Mouse (Mus musculus): ENCODE results near the gene Uox. TPM values are rescaled to one million over a fixed set of nuclear protein-coding genes. Genes with fewer than 3 reads are reported as not detected.

Uox gene
- 1.2 TPM for polyA plus RNA-seq (2015; fragmentation: Illumina TruSeq; extraction: RNeasy Lipid Tissue Mini Kit (QIAGEN cat#74804); ENCODE audit: low read depth, low replicate concordance)

GRCm38 (mm10) chr3:146570148-146570782 is at the start of gene Uox:
Gene Uox, plus strand, starts transcription at chr3:146570426.

DNA sequence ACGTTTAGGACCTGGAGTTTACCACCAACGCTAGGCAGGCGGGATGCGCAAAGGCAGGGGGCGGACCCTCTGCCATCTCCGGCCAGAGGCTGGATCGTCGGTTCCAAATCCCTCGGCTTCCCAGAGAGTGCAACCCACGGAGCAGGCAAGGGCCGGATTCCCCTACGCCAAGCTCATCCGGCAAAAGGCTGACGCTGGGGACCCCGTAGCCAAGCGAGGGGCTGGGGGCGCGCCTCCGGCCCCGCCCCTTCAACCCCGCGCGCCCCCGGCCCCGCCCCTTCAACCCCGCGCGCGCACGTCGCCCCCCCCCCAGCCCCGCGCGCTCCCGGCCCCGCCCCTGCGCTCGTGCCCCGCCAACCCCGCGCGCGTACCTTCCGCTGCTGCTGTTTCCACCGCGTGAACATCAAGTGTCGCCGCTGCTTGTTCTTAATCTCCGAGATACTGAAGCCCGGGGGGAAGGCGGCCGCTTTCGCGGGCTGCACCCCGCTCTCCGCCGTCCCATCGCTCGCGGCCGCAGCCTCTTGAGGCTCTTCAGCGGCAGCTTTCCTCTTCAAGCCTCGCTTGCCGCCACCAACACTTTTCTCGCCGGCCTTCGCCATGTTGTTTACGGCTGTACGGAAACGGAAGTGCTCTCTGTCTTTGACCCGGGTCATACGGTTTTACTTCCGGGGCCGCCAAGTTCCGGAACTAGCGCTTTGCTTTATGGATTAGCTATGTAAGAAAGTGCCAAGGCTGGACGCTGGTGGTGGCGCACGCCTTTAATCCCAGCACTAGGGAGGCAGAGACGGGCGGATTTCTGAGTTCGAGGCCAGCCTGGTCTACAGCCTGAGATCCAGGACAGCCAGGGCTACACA is 49.2 kb upstream of the Uox start, which contains the start of gene Rpf1:
Rpf1 (minus strand) TSS at position 632 of the 854 bp plus-strand sequence.

GRCm38 (mm10) chr3:146615496-146615895 is 45.3 kb downstream of the Uox start, which contains the start of gene Dnase2b:
Gene Dnase2b, minus strand, starts transcription at chr3:146615596.

GRCm38 (mm10) chr3:146651217-146651616 is 81.0 kb downstream of the Uox start, which contains the start of gene 4930503B20Rik:
Gene 4930503B20Rik, minus strand, starts transcription at chr3:146651317.

Other genes with a start within 250 kb of the Uox start
- 54.5 TPM for gene Ssx2ip, start 165.8 kb upstream of the Uox start, polyA plus RNA-seq (2015; fragmentation: Illumina TruSeq; extraction: RNeasy Lipid Tissue Mini Kit (QIAGEN cat#74804); ENCODE audit: low read depth, low replicate concordance)
- gene Ctbs, start 120.6 kb upstream of the Uox start, polyA plus RNA-seq (2015; fragmentation: Illumina TruSeq; extraction: RNeasy Lipid Tissue Mini Kit (QIAGEN cat#74804); ENCODE audit: low read depth, low replicate concordance): 9.6 TPM
- gene Spata1, start 70.7 kb upstream of the Uox start, polyA plus RNA-seq (2015; fragmentation: Illumina TruSeq; extraction: RNeasy Lipid Tissue Mini Kit (QIAGEN cat#74804); ENCODE audit: low read depth, low replicate concordance): 3.6 TPM
- 115 TPM for gene Gng5, start 70.6 kb upstream of the Uox start, polyA plus RNA-seq (2015; fragmentation: Illumina TruSeq; extraction: RNeasy Lipid Tissue Mini Kit (QIAGEN cat#74804); ENCODE audit: low read depth, low replicate concordance)
- gene Rpf1, start 49.0 kb upstream of the Uox start, polyA plus RNA-seq (2015; fragmentation: Illumina TruSeq; extraction: RNeasy Lipid Tissue Mini Kit (QIAGEN cat#74804); ENCODE audit: low read depth, low replicate concordance): 20.7 TPM
- 0.16 TPM for gene Dnase2b, start 45.2 kb downstream of the Uox start, polyA plus RNA-seq (2015; fragmentation: Illumina TruSeq; extraction: RNeasy Lipid Tissue Mini Kit (QIAGEN cat#74804); ENCODE audit: low read depth, low replicate concordance)
- gene 4930503B20Rik, start 80.9 kb downstream of the Uox start, polyA plus RNA-seq (2015; fragmentation: Illumina TruSeq; extraction: RNeasy Lipid Tissue Mini Kit (QIAGEN cat#74804); ENCODE audit: low read depth, low replicate concordance): not detected
- 0.45 TPM for gene Samd13, start 115.2 kb downstream of the Uox start, polyA plus RNA-seq (2015; fragmentation: Illumina TruSeq; extraction: RNeasy Lipid Tissue Mini Kit (QIAGEN cat#74804); ENCODE audit: low read depth, low replicate concordance)
- gene Prkacb, start 242.6 kb downstream of the Uox start, polyA plus RNA-seq (2015; fragmentation: Illumina TruSeq; extraction: RNeasy Lipid Tissue Mini Kit (QIAGEN cat#74804); ENCODE audit: low read depth, low replicate concordance): 312 TPM